Mouse (Mus musculus) embryonic stem cell, embryonic (primary cell): Measurements from ENCODE around the gene Kmo.

ENCODE experiments used
- CTCF ChIA-PET, 4 experiments: fragments of 300-600 bp in 2 of 4; fragments of 350-600 bp in 2 of 4; sonication (Branson Sonifier 250); formaldehyde crosslinking; loops; one replicate each; lab custom pipeline; 2022; ENCODE audit warnings: inconsistent platforms in 2 of 4; lab: Charles Lee
- POLR2A ChIA-PET, 4 experiments: fragments of 300-600 bp in 2 of 4; fragments of 350-600 bp in 2 of 4; sonication (Branson Sonifier 250); formaldehyde crosslinking; loops; one replicate each; lab custom pipeline; 2022; ENCODE audit warnings: antibody characterized with exemption in 4 of 4, inconsistent platforms in 1 of 4; lab: Charles Lee

The Kmo gene

GRCm38 (mm10) chr1:175625990-175626692 lies 6.0 kb downstream of the Kmo start:
- POLR2A ChIA-PET: interaction anchor here in 3 of 4 experiments (0.6 to 2.2 kb wide), 13 partner anchors 10 to 235 kb away, joined by 3 to 13 read pairs (median 5); partner anchors contain the start of genes Chml (in 2 of the 3) and Opn3 (in 2 of the 3)
- CTCF ChIA-PET: interaction anchor here (0.6 to 1.4 kb wide), 6 partner anchors 25 to 1088 kb away, joined by 3 to 5 read pairs (median 4); no protein-coding TSS in a partner anchor

GRCm38 (mm10) chr1:175629248-175629647 lies 9.1 kb downstream of the Kmo start:
- CTCF ChIA-PET: no interaction called here
- POLR2A ChIA-PET: no interaction called here

- CTCF ChIA-PET: no interaction called here
- POLR2A ChIA-PET: interaction anchor here in 1 of 4 experiments (0.9 kb wide), 1 partner anchor 10 kb away, joined by 4 read pairs; no protein-coding TSS in a partner anchor
These were observed 10.2 kb downstream of the Kmo start for GRCm38 (mm10) chr1:175630345-175630744.

- ChIA-PET CTCF (no interaction called here), POLR2A (interaction anchor here in 1 of 4 experiments (0.9 kb wide), 1 partner anchor 9 kb away, joined by 4 read pairs; no protein-coding TSS in a partner anchor)
These were observed 10.9 kb downstream of the Kmo start for GRCm38 (mm10) chr1:175631080-175631479.

DNA sequence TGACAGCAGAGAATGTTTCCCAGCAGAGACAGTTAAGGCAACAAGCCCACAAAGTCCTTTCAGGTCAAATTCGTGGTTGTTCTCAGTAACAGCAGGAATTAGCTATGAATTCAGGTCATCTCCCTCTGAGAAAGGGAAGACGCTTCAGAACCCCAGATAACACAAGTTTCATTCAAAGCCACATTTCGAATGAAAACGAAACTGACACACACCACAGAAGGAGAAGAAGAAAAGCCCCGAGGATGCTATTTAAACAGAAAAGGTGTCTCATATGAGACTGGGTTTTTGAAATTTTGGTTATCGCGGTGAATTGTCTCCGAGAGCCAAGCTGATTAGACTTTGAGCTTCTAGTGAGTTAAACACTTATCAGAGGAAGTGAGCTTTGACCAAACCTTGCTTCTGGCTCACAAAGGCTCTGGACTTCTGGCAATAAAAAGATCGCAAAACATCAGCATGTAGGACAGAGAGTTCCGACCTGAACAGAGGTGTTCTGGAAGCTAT lies 11.6 kb downstream of the Kmo start:
- POLR2A ChIA-PET: no interaction called here
- CTCF ChIA-PET: interaction anchor here in 1 of 4 experiments (0.6 kb wide), 1 partner anchor 68 kb away, joined by 10 read pairs; no protein-coding TSS in a partner anchor

DNA sequence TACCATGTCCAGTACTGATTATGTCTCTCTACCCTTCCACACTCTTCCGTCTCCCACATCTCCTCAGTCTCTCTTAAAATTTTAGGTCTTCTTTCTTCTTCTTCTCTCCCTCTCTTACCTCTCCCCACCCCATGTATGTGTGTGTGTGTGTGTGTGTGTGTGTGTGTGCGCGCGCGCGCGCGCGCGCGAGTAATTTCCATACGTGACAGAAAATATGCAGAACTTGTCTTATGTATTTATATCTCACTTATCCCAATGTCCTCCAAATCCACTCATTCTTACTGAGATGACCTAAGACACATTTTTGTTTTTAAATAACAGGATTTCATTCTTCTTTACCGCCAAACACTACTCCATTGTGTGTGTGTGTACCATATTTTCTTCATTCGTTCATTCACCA lies 12.3 kb downstream of the Kmo start:
- ChIA-PET POLR2A (interaction anchor here in 1 of 4 experiments (0.5 kb wide), 1 partner anchor 1054 kb away, joined by 4 read pairs; no protein-coding TSS in a partner anchor), CTCF (no interaction called here)

- CTCF ChIA-PET: no interaction called here
- POLR2A ChIA-PET: no interaction called here
These were observed 17.5 kb downstream of the Kmo start for GRCm38 (mm10) chr1:175637677-175638076.

- POLR2A ChIA-PET: interaction anchor here in 1 of 4 experiments (1.6 kb wide), 1 partner anchor 9 kb away, joined by 4 read pairs; no protein-coding TSS in a partner anchor
- CTCF ChIA-PET: interaction anchor here in 1 of 4 experiments (0.6 kb wide), 1 partner anchor 187 kb away, joined by 3 read pairs; no protein-coding TSS in a partner anchor
These were observed 18.9 kb downstream of the Kmo start for GRCm38 (mm10) chr1:175639072-175639471.

DNA sequence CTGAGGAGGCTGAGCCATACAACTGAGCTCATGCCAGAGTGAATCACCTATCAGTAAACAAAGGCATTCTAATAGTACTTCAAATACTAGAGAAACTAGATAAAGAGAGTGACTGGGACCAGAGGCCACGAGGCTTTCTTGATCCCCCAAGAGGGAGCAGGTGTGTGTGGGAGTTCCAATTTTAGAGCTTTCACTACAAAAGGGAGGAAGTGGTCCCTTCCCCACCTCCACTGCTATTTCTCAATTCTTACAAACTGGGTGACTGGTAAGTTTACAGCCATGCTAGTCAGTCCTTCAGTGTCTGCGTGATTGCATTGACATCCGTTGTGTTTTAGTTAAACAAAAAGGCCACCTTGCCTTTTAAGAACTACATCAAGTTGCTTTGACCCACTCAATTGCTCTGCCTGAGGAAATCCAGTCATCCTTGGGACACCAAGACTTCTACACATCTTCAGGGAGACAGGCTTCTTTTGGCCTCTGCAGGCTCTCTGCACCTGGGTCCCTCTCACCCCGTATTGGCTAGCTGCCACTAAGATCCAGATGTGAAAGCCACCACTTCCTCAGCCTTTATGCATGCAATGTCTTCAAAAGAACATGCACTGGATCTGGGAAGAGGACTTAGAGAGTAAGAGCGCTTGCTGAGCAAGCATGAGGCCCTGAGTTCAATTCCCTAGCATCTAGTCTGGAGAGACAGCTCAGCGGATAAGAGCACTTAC lies 20.4 kb downstream of the Kmo start:
- ChIA-PET POLR2A (interaction anchor here in 1 of 4 experiments (1.6 kb wide), 1 partner anchor 10 kb away, joined by 4 read pairs; no protein-coding TSS in a partner anchor), CTCF (interaction anchor here in 1 of 4 experiments (0.6 kb wide), 1 partner anchor 424 kb away, joined by 4 read pairs; no protein-coding TSS in a partner anchor)

DNA sequence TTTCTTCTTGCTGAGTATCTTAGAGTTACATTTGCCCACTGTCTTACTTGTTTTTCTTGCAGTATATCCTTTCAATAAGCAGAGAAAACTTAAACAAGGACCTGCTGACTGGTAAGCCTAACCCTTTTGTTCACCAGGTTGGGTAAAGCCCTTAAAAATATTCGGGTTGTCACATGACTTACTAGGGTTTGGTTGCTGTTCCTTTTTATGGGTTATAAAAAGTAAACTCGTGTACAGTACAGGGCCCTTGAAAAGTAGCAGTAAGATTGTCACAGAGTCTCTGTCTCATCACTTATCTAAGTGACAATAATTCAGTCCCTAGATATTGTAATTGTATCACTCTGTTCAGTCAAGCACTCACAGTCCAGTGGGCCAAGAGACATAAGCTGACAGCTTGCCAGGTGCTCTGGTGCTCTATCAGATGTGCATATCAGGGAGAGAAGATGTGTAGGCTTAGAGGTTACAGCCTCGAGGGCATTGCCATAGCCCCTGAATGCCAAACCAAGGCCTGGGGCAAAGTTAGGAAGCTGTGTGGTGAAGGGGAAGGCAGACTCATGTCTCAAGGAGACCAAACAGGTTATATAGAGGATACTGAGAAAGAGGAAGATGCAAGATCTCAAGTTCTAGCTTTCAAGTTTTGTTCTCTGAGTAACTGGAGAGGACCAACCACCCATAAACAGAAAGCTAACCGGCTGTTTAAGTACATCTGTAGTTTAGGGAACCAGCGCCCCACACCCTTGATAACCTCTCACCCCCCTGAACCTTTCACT lies 23.5 kb downstream of the Kmo start:
- ChIA-PET CTCF (no interaction called here), POLR2A (no interaction called here)

DNA sequence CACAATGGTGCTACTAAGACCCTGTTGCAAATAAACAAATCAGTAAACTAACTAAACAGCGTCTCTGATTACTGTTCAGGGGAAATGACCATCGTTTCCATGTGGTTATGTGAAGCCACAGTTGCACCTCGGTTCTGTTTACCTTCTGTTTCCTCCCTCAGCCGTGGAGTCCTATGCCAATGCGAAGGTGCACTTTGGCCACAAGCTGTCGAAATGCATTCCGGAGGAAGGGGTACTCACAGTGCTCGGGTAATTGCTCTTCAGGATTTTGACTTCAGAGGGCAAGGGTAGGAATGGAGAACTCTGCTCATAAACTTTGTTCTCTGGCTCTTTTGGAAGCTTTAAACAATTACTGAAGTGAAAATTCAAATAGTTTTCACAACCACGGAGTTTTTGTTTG lies 26.8 kb downstream of the Kmo start:
- POLR2A ChIA-PET: interaction anchor here in 1 of 4 experiments (0.9 kb wide), 1 partner anchor 22 kb away, joined by 3 read pairs; the partner anchor contains the start of gene Fh1

GRCm38 (mm10) chr1:175648615-175649014 lies 28.4 kb downstream of the Kmo start:
- ChIA-PET POLR2A (no interaction called here), CTCF (interaction anchor here in 1 of 4 experiments (0.9 kb wide), 1 partner anchor 330 kb away, joined by 3 read pairs; no protein-coding TSS in a partner anchor)

More for the DNA sequence above, 26.8 kb downstream of the Kmo start:
- CTCF ChIA-PET: no interaction called here

- ChIA-PET POLR2A (no interaction called here), CTCF (no interaction called here)
These were observed 39.7 kb downstream of the Kmo start for GRCm38 (mm10) chr1:175659900-175660299.

GRCm38 (mm10) chr1:175668666-175669405 lies 48.7 kb downstream of the Kmo start:
- ChIA-PET CTCF (interaction anchor here in 1 of 4 experiments (0.7 to 1.0 kb wide), 3 partner anchors 126 to 540 kb away, joined by 3 to 5 read pairs (median 3); no protein-coding TSS in a partner anchor), POLR2A (interaction anchor here in 2 of 4 experiments (0.5 to 1.3 kb wide), 3 partner anchors 24 to 41 kb away, joined by 3 to 7 read pairs (median 3); partner anchors contain the start of genes Chml (in 1 of the 2) and Opn3 (in 1 of the 2))

DNA sequence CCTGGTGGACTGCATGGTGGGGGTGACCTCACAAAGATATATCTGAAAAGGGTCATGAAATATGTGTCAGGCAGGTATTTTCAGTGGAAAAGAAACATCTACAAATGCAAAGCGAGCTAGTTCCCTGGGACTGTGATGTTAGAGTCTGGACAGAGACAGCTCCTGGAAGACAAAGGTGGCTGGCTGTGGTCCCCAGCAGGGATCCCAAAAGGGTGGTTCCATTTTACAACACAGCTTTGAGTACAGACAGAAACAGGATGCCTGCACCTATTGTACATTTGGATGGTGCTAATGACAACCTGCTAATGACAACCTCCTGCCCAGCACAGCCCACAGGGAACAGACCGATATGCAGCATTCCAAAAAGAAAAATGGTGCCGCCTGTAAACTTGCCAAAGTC lies 49.3 kb downstream of the Kmo start:
- CTCF ChIA-PET: interaction anchor here in 2 of 4 experiments (0.7 to 1.0 kb wide), 4 partner anchors 28 to 539 kb away, joined by 3 to 5 read pairs (median 3); no protein-coding TSS in a partner anchor
- POLR2A ChIA-PET: interaction anchor here in 2 of 4 experiments (0.5 to 1.3 kb wide), 3 partner anchors 23 to 42 kb away, joined by 3 to 7 read pairs (median 3); partner anchors contain the start of genes Chml (in 1 of the 2) and Opn3 (in 1 of the 2)

DNA sequence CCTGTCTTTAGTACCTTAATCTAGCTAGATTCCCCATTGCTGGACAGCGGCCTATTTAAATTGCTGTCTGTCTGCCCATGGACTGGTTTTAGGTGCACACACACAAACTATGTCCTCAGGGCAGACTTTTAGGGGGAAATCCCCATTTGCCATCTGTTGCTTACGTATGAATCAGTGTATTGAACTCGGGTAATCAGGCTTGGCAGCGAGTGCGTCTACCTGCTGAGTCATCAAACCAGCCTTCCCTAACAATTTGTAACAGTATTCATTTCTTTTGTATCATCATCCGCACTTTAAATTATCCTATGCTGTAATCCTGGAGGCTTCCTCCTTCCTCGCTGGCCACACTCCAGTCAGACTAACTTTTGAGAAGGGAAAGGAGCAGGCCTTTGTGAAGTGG lies 49.9 kb downstream of the Kmo start:
- POLR2A ChIA-PET: interaction anchor here in 1 of 4 experiments (1.3 kb wide), 1 partner anchor 23 kb away, joined by 7 read pairs; the partner anchor contains the start of genes Chml and Opn3
- CTCF ChIA-PET: interaction anchor here in 2 of 4 experiments (0.7 to 1.0 kb wide), 3 partner anchors 28 to 539 kb away, joined by 3 to 5 read pairs (median 3); no protein-coding TSS in a partner anchor

- ChIA-PET CTCF (interaction anchor here in 2 of 4 experiments (0.5 to 0.7 kb wide), 3 partner anchors 82 to 630 kb away, joined by 3 read pairs; no protein-coding TSS in a partner anchor), POLR2A (interaction anchor here in 1 of 4 experiments (1.2 kb wide), 1 partner anchor 21 kb away, joined by 4 read pairs; the partner anchor contains the start of genes Chml and Opn3)
These were observed 51.4 kb downstream of the Kmo start for GRCm38 (mm10) chr1:175671626-175672025.
